Mouse (Mus musculus): ENCODE measurements at regions not wholly inside any gene's neighbourhood (a gene's known extent, or its start where the extent isn't known, plus 50 kb on each side); places are given as distances from the start of the nearest gene placed in this dataset.

DNA sequence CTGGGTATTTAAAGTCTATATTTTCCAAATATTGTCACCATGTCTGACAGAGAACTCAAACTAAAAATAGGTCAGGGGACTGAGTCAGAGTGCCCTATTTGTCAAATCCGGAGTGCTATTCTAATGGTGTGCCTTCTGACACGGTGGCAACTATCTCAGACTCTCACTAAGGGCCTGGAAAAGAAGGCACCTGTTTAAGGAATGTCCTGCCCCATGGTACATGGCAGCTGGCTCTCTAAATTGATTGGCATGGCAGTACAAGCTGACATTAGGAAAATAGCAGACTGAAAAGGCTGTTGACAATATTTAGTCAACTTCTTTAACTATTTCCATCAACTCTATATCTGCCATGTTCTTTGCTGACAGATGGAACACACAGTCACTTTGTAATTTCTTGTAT lies 405.1 kb upstream of the A1bg start:
- TF ChIP-seq CTCF (IDR thresholded peaks at IDR 0.05; ENCODE audit: extremely low read depth, insufficient read depth, low read length) = no peak
- no peak for TF ChIP-seq POLR2A (IDR thresholded peaks at IDR 0.05; ENCODE audit: extremely low read depth, insufficient read depth, low read length)
